In the genomic region with DNA sequence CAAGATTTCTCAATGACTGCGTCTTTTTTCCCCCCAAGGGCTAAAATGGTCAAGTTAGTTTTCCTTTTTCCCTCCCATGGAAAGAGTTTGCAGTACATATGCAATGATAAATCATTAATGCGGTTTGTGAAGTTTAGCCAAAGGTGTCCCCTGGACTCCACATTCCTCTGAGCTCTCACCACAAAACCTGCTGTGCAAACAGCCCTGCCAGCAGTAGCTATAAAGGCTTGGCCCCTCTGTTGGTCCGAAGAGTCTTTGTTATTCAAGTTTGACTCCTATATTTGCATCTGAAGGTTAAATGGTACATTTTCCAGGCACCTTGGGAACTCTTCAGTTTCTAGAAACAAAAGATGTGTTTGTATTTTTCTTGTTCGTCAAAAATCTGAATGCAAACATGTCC, we compare ENCODE assay signal across 19 mouse cellular contexts. TPM values are rescaled to one million over a fixed set of nuclear protein-coding genes. Genes with fewer than 3 reads are reported as not detected.
DNase-seq lines count a peak whose midpoint lies in the region; ATAC-seq and TF ChIP-seq lines count a peak whose summit lies in the region.
"Had no signal": no experiment of that assay in that cellular context is flagged by ENCODE, and none has a peak within 500 bp of the region (broad histone marks: within the 10 kb centered on the region; RNA-seq: fewer than 3 reads in every experiment).

No protein-coding gene starts in this region.

- peaks cover 28% of the 10 kb centered on the region for H3K4me1 ChIP-seq in kidney, adult 2 months (ENCODE audit: control insufficient read depth, insufficient read depth, low read length)
- H3K4me1 ChIP-seq in kidney, embryonic 14.5 days (ENCODE audit: control insufficient read depth, insufficient read depth, low read length), result peaks cover 21% of the 10 kb centered on the region; the same call in 1 of the 2 replicates
- peaks cover 28% of the 10 kb centered on the region for H3K4me1 ChIP-seq in kidney, embryonic 16.5 days (ENCODE audit: insufficient read depth, low read length)
- H3K4me1 ChIP-seq in cerebellum, adult 2 months (ENCODE audit: control insufficient read depth, insufficient read depth, low read length), result no peaks in the 10 kb centered on the region

- no peak for ATAC-seq in kidney, embryonic 14.5 days (ENCODE audit: low FRiP score, low TSS enrichment)
- ATAC-seq in kidney, embryonic 16.5 days (ENCODE audit: low FRiP score, low TSS enrichment), result peak; percentile 69
- ATAC-seq: midbrain, embryonic 13.5 days had no signal

- 11% methylated on average over 4 of the region's 4 CpGs for WGBS in kidney, adult 2 months
- WGBS in kidney, embryonic 14.5 days, result 19% methylated on average over 4 of the region's 4 CpGs
- 19% methylated on average over 4 of the region's 4 CpGs for WGBS in kidney, embryonic 16.5 days
- WGBS in cerebellum, adult 2 months, result 51% methylated on average over 4 of the region's 4 CpGs

- no peak for TF ChIP-seq POLR2A in kidney, adult 2 months (IDR thresholded peaks at IDR 0.05; ENCODE audit: low read depth, low read length)
- TF ChIP-seq POLR2A in cerebellum, adult 2 months (IDR thresholded peaks at IDR 0.05; ENCODE audit: borderline replicate concordance, insufficient read depth, low read length), result no peak

- H3K27ac ChIP-seq in kidney, adult 2 months (ENCODE audit: insufficient read depth, low read depth, low read length), result peak overlapping the region; percentile 78; the same call in 1 of the 2 replicates
- H3K27ac ChIP-seq in kidney, embryonic 14.5 days (ENCODE audit: low read depth, low read length), result no peak overlapping the region
- peak overlapping the region; percentile 56; the same call in 1 of the 2 replicates for H3K27ac ChIP-seq in kidney, embryonic 16.5 days (ENCODE audit: low read length)
- no peak overlapping the region for H3K27ac ChIP-seq in cerebellum, adult 2 months (ENCODE audit: insufficient read depth, low read length)
- H3K27ac ChIP-seq: embryonic facial prominence, embryonic 10.5 days; hindbrain, embryonic 15.5 days; midbrain, embryonic 13.5 days; stomach, postnatal 0 days had no signal

- H3K4me2 ChIP-seq in kidney, embryonic 14.5 days (replicated peaks; ENCODE audit: low read depth, low read length), result no peak overlapping the region
- H3K4me2 ChIP-seq in kidney, embryonic 16.5 days (replicated peaks; ENCODE audit: low read depth, low read length), result no peak overlapping the region
- H3K4me2 ChIP-seq: heart, embryonic 11.5 days; hindbrain, embryonic 15.5 days; midbrain, embryonic 13.5 days had no signal

- no peaks in the 10 kb centered on the region for H3K36me3 ChIP-seq in kidney, adult 2 months (ENCODE audit: control insufficient read depth, insufficient read depth, low read length)
- no peaks in the 10 kb centered on the region for H3K36me3 ChIP-seq in kidney, embryonic 14.5 days (ENCODE audit: control insufficient read depth, insufficient read depth, low read length)
- no peaks in the 10 kb centered on the region for H3K36me3 ChIP-seq in kidney, embryonic 16.5 days (ENCODE audit: insufficient read depth, low read length)
- H3K36me3 ChIP-seq: embryonic facial prominence, embryonic 10.5 days; hindbrain, embryonic 15.5 days; midbrain, embryonic 13.5 days had no signal

- no peak overlapping the region for H3K4me3 ChIP-seq in kidney, adult 2 months (ENCODE audit: insufficient read depth, low read depth, low read length)
- H3K4me3 ChIP-seq in kidney, embryonic 14.5 days (ENCODE audit: low read length), result no peak overlapping the region
- no peak overlapping the region for H3K4me3 ChIP-seq in kidney, embryonic 16.5 days (ENCODE audit: low read length)
- H3K4me3 ChIP-seq in cerebellum, adult 2 months (replicated peaks; ENCODE audit: insufficient read depth, low read depth, low read length), result no peak overlapping the region
- H3K4me3 ChIP-seq: embryonic facial prominence, embryonic 10.5 days; hindbrain, embryonic 15.5 days; midbrain, embryonic 13.5 days had no signal

- no peak for TF ChIP-seq CTCF in kidney, adult 2 months (conservative IDR thresholded peaks at IDR 0.05; ENCODE audit: insufficient read depth, insufficient read length, low read depth, low read length)
- TF ChIP-seq CTCF in cerebellum, adult 2 months (IDR thresholded peaks at IDR 0.05; ENCODE audit: borderline replicate concordance, insufficient read depth, low read depth, low read length), result no peak

- H3K9ac ChIP-seq in kidney, embryonic 14.5 days (ENCODE audit: low read depth, low read length), result no peak overlapping the region
- no peak overlapping the region for H3K9ac ChIP-seq in kidney, embryonic 16.5 days (replicated peaks; ENCODE audit: low read length)
- H3K9ac ChIP-seq: forebrain, postnatal 0 days; hindbrain, embryonic 15.5 days; midbrain, embryonic 13.5 days had no signal

- peak; percentile 54 for DNase-seq in kidney, adult 2 months
- DNase-seq in NIH3T3 (ENCODE audit: low read depth) (peak; percentile 10), MN1 (ENCODE audit: low spot score) (no peak)
- DNase-seq in mesoderm, embryonic 11.5 days (ENCODE audit: low read depth, low spot score), result peak; percentile 26
- no peak for DNase-seq in cerebellum, adult 2 months
- DNase-seq: B cell, adult 2 months; cerebellum, adult 11 months; cerebellum, postnatal 25 days; forebrain, postnatal 0 days; gastrocnemius, postnatal 14 days; heart, adult 11 months; thymus, adult 2 months had no signal

- no peaks in the 10 kb centered on the region for H3K27me3 ChIP-seq in kidney, adult 2 months (replicated peaks; ENCODE audit: control insufficient read depth, insufficient read depth, low read length)
- H3K27me3 ChIP-seq in kidney, embryonic 14.5 days (ENCODE audit: control insufficient read depth, insufficient read depth, low read length), result no peaks in the 10 kb centered on the region
- no peaks in the 10 kb centered on the region for H3K27me3 ChIP-seq in kidney, embryonic 16.5 days (ENCODE audit: insufficient read depth, low read length)
- H3K27me3 ChIP-seq in cerebellum, adult 2 months (ENCODE audit: control insufficient read depth, insufficient read depth, low read length), result no peaks in the 10 kb centered on the region
- H3K27me3 ChIP-seq: hindbrain, embryonic 15.5 days; midbrain, embryonic 13.5 days had no signal

- H3K9me3 ChIP-seq in kidney, embryonic 14.5 days (ENCODE audit: control insufficient read depth, low read length), result no peaks in the 10 kb centered on the region
- no peaks in the 10 kb centered on the region for H3K9me3 ChIP-seq in kidney, embryonic 16.5 days (ENCODE audit: low read length)
- H3K9me3 ChIP-seq: embryonic facial prominence, embryonic 10.5 days; hindbrain, embryonic 15.5 days; midbrain, embryonic 13.5 days had no signal

RNA-seq across cellular contexts. Expression of gene Phactr1, which starts 39.7 kb away (rescaled TPM):
- polyA plus RNA-seq in kidney, adult 2 months (2012; rRNA removed), result 6.6 and 8.9 TPM in 2 replicates
- 24.8 and 26.6 TPM in 2 replicates for polyA plus RNA-seq in kidney, embryonic 14.5 days (2014; fragmentation: Nextera tagmentation; extraction: Ambion mirVana)
- 26.2 and 29.9 TPM in 2 replicates for polyA plus RNA-seq in kidney, embryonic 16.5 days (2015; fragmentation: Nextera tagmentation; extraction: Ambion mirVana)
- 46.9 and 50.4 TPM in 2 replicates for polyA plus RNA-seq in cerebellum, adult 2 months (2012; rRNA removed)

Comparison
In these comparisons a context has a peak if more than half of its experiments do, and no peak if none do; other contexts are left out.
1. H3K27ac ChIP-seq: peak in kidney, adult 2 months (single experiment) and kidney, embryonic 16.5 days (single experiment); none in kidney, embryonic 14.5 days (single experiment) and cerebellum, adult 2 months (single experiment).
2. DNase-seq: peak in kidney, adult 2 months (single experiment), NIH3T3 (single experiment) and mesoderm, embryonic 11.5 days (single experiment); none in cerebellum, adult 2 months (0 of 2) and MN1 (single experiment).